Mouse (Mus musculus): ENCODE measurements around the gene Cacna2d4.
"Not testable (repeated sequence)": the region's sequence is repeated elsewhere in the genome, so short reads cannot be mapped to it uniquely, and the experiment has no call there.

The Cacna2d4 gene

DNA sequence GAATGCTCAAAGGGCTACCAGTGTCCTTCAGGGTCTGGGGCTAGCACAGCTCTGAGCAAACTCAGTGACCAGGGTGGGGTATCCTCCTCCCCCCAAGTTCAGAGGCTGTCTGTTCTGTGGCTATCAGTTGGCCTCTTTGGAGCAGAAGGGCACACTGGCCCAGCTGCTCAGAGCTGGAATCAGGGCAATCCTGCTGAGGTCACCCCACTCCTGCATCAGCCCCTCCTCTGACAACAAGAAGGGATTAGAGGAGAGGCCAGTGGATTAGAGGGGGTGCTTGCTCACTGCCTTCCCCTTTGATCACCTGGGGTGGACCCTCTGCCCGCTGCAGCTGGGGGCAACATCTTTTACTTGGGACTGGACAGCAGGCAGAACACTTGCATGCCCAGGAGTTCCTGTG, at the start of gene Cacna2d4:
Gene Cacna2d4, plus strand, starts transcription at position 286 of the 400 bp plus-strand sequence.
- ATAC-seq (ENCODE audit: low TSS enrichment), result no peak

DNA sequence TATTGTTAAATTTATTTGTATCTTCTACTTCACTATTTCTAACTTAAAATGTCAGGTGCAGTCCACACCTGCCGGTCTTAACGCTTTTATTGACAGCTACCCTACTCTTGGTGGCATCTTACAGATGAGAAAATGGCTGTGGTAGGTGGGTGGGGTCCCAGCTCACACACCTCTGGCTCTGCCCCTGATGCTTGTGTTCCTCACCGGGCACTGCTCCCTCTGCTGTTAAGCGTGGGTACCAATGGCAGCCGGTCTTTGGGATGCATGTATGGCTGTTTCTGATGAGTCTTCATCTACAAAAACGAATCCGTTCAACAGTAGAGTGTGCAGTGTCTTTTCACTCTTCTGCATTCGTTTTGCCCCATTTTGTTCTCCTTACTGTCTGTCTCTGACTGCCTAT, 49.7 kb upstream of the Cacna2d4 start:
- peak; percentile 72; the same call in 1 of the 2 replicates for ATAC-seq (ENCODE audit: low TSS enrichment)

DNA sequence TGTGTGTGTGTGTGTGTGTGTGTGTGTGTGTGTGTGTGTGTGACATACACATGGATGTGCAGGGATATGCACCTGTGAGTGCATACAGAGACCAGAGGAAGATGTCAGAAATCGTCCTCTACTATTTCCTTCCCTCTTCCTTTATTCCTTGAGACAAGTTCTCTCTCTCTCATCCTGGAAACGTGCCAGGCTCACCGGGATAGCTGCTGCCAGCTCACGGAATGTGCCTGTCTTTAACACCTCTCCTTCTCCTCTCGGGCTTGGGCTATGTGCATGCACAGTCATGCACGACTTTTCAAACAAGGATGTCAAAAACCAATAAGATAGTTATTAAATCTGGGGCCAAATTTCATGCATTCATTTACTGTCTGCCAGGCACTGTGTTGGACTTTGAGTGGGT, 48.7 kb upstream of the Cacna2d4 start:
- no peak for ATAC-seq (ENCODE audit: low TSS enrichment)

DNA sequence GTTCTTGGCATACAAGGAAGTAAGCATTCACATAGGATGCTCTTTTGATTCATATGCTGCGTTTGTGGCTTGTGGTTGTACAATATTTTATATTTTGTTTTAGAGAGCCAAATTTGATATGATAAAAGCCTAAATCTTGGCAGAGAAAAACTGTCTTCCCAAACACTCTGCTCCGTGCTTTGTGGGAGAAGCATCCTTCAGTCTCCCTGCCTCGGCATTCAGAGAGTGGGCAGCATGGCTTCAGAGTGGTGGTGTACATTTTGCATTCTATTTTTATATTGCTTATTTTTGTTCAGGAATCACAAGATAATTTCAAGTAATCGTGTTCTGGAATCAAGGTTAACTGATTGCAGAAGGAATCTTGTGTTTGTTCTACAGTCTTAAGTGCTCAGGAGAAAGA, 44.8 kb upstream of the Cacna2d4 start:
- peak; percentile 85 for ATAC-seq (ENCODE audit: low TSS enrichment)

DNA sequence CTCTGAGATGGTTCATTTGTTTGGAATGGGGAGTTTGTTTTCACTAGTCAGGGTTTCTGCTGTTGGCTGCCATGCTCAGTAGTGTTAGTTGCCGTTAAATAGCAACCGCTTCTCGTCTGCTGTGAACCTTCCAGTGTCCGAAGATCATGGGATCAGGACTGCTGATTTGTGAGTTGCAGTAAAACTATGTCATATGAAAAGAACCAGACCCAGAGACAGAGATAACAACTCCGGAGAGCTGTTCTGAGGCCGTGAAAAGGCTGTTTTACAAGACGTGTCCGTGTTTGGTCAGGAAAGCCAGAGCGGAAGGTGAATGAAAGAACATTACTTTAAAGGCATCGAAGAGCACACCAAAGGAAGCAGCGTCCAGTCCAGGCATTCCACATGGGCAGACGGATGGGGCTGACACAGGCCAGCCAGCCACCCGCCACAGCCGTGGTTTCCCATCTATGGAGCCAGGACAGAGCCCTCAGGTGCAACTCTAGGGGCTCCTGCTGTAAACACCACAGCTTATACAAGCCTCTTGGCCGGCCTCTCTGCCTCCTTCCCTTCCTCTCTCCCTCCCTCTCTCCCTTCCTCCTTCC, 42.7 kb upstream of the Cacna2d4 start:
- no peak for ATAC-seq (ENCODE audit: low TSS enrichment)

DNA sequence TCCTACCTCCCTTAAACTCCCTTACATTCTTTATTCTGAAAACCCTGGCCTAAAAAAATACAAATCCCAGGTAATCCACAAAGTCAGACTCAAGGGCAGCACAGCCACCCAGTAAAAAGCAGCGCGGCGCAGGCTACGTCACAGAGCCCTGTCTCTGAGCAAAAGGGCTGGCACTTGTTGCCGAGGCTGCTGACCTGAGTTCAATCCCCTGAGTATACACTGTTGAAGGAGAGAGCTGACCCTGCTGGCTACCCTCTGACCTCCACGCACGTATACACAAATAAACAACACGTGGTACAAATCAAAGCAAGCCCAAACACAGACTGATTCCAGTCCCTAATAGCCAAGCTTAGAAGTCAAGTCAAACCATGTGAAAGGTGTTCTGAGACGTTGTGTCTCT, 42.2 kb upstream of the Cacna2d4 start:
- no peak for ATAC-seq (ENCODE audit: low TSS enrichment)

DNA sequence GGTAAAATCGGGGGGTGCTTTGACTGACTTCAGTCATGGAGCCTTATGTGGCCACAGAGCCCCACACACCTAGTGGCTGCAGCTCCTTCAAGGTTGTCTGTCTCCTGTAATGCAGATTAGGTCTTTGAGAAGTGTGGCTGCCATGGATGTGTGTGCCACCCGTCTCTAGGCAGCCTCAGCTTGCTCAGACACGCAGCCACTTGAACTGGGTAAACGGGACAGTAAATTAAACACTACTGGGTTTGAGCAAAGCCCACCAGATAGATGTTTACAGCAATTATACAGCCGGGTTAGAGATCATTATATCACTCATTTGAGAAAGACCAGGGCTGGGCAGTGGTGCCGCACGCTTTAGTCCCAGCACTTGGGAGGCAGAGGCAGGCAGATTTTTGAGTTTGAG, 41.7 kb upstream of the Cacna2d4 start:
- ATAC-seq (ENCODE audit: low TSS enrichment), result no peak

DNA sequence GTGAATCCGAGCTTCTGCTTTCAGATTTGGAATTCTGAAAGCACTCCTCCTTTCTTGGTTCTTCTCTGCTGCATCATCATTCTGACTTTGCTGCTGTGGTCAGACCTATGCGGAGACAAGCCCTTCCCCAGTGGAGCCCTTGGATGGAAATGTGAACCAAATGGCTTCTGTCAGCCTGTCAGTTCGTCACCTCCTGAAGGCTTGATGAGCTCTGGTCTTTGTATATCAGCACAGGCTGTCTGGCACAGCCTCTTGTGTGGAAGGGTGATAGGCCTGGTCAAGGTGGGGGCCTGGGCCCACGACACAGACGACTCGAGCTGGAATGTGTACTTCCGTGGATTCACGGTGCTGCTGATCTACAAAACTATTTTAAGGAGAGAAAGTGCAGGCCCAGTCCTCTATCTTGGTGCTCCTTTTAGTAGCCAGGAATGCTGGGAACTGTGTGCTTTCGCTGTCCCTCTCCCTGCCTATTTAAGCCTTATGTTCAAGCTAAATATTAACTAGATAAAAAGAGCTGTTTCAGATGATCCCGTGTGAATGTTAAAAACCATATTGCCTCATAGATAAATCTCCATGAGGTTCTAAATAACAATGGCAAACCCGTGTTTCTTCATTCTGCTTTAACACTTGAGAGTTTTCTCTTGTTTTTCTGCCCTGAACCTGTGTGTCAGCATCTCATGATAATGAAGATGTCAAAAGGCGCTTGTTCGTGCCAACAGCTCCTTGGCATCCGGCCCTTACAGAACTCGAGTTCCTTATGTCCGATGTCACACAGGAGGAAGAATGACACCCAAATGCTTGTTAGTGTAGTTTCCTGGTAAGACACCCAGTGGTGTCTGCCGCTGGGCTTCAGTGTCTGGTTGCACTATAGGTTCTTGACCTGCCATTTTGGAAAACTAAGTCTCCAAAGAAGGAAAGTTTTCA, 39.7 kb upstream of the Cacna2d4 start, which contains the start of gene Cacna1c:
Gene Cacna1c, minus strand, starts transcription at position 37 of the 924 bp plus-strand sequence.
- no peak for ATAC-seq (ENCODE audit: low TSS enrichment)

DNA sequence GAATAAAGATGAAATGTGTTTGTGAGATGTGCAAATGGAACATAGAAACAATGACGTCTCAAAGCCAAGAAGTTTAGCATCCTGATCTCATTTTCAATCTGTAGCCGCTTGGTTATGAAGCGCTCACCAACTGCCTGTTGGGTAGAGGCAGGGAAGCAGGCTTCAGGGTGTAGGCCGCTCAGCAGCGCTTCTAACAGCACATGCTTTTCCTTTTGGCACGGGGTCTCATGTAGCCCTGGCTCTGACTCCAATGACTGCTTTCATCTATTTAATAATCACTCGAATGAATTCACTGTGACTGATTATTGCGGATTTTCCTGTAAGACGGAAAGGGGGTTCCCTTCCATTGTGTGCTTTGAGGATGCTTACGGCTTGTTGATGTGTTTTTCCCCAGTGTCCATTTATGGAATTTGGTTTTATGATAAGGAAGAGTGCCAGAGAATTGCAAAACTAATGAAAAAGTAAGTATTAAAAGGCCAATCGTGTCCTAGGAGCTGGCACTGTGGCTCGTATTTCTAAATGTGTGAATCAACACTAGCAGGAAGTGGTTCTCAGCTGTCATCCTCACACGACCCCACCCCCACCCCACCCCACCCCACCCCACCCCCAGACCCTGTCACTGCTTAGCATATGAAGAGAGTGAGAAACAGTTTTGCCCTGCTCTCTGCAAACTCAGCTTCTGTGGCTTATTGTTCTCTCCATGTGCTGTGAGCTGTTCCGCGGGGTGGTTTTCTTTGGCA, 37.6 kb upstream of the Cacna2d4 start:
- no peak for ATAC-seq (ENCODE audit: low TSS enrichment)

DNA sequence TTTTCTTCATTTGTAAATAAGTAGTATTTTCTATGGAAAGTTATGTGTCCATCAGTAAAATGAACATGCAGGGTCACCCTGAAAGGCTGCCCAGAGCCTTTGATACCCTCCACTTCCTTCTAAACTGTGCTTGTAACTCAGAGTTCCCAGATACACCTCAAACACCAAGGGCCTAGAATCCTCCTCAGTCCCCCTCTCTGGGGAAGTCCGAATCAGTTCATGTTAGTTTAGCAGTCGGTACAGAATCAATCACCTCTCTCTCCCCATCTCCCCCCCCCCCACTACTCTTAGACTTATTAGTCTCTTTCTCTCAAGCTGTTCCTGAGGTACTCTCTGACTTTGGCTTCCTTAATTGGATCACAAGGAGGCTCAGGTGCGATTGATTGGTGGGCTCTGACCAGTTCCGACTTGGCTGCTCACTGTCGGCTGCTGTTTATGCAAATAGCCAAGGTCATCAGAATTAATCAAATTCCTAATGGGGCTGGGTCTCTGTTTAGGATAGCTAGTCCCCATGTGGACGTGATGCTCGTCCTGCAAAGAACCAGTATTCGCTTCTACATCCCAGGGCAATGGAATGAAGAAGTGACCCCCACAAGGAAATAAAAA, 36.9 kb upstream of the Cacna2d4 start:
- ATAC-seq (ENCODE audit: low TSS enrichment), result no peak

DNA sequence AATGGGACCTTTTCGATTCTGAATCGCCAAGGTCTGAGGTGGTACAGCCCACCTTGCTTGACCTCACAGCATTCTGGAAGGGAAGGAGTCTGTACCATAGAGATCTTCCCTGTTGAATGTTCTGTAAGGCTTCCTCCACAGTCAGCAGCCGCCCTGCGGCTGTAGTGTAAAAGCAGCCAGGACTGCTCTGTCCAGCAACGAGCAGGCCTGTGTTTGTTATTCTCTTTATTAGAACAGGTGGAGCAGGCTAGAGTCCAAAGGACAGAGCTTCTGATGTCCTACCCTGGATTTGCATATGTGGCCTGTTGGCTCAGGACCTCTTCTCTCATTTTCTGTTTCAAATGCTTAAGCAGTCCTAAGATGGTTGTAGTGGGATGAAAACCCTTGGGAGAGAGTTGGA, 36.0 kb upstream of the Cacna2d4 start:
- no peak for ATAC-seq (ENCODE audit: low TSS enrichment)

DNA sequence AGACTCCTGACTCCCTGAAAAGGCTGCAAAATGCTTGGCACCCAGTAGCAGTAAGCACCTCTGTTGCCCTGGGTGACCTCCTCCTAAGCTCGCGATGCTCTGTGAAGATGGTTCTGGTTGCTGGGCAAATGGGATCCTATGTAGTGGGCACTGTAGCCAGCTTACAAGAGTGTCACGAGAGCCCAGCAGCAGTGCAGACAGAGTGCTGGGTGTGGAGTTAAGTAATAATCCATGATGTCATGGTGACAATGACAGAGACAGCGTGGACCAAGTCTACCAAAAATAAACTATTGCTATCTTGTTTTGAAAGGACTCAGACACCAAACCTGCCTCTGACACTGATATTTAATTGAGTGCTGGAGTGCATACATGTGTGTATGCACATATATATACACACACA, 34.8 kb upstream of the Cacna2d4 start:
- ATAC-seq (ENCODE audit: low TSS enrichment), result no peak

DNA sequence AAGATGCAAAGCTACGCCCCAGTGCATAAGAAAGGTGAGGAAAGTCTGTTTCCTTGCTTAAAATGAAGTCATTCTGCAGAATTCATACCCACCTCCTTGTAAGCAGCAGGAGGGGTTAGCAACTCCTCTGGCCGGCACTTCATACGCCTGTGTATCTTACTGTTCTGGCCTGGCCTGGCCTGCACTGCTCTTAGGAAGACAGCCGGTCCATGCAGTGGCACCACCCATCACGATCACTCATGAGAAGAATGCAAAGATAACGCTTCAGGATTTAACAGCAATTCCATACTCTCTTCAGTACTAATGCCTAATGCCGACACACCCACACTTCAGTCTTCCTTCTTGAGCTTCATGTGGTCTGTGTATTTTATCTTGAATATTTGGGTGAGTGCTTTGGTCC, 32.0 kb upstream of the Cacna2d4 start:
- no peak for ATAC-seq (ENCODE audit: low TSS enrichment)

DNA sequence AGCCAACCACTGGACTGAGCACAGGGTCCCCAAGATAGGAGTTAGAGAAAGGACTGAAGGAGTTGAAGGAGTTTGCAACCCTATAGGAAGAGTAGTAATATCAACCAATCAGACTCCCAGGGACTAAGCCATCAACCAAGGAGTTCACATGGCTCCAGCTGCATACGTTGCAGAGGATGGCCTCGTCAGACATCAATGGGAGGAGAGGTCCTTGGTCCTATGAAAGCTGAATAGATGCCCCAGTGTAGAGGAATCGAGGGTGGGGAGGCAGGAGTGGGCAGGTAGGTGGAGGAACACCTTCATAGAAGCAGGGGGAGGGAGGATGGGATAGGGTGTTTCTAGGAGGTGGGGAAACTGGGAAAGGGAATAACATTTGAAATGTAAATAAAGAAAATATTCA, 31.4 kb upstream of the Cacna2d4 start:
- no peak for ATAC-seq (ENCODE audit: low TSS enrichment)

DNA sequence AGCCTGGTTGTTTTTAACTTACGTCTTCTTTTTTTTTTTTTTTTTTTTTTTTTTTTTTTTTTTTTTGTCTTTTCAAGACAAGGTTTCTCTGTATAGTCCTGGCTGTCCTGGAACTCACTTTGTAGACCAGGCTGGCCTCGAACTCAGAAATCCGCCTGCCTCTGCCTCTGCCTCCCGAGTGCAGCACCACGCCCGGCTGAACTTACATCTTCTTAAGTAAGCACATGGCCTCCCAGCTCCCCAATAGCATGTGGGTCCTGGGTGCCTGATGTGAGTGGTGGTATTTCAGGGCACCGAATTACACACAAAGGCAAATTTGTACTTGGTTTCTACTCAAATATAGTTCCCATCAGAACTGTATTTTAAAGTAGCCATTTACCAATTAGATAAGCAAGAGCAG, 30.3 kb upstream of the Cacna2d4 start:
- not testable (repeated sequence) for ATAC-seq (ENCODE audit: low TSS enrichment)

DNA sequence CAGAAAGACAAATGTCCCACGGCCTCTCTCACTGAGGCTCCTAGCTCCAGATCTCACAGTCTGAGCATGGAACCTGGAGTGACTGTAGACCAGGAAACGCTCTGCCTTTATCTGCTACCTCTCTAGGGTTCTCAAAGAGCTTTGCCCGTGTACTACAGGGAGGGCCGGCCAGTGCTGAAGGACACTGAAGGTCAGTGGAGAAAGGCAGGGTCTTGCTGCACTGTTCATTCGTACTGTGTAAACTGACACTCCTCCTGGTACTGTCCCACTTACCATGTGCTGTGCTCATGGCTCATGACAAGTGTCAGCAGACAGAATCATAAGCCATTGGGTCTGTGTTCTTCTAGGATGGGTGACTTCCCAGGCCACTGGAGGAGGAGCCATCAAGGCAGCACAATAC, 23.0 kb upstream of the Cacna2d4 start:
- 0 out of 2 replicates have a peak, but pooled peaks have one; percentile 4 for ATAC-seq (ENCODE audit: low TSS enrichment)

DNA sequence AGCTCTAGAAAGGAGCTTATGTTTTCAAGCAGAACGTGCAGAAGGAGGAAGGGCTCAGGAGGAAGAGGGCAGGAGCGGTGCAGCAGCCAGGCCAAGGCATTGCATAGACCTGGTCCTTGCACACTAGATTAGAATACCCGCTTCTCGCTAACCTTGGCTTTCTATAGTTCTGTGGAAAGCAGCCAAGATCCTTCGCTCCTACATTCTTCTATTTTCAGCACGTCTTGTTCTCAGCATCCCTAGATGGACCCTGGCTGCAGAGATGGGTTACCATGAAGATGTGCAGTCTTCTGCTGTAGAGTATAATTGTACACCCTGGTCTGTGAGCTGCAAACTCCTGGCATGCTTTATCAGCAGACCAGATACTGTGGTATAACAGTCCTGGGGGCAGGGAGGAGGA, 22.1 kb upstream of the Cacna2d4 start:
- ATAC-seq (ENCODE audit: low TSS enrichment), result peak; percentile 60

DNA sequence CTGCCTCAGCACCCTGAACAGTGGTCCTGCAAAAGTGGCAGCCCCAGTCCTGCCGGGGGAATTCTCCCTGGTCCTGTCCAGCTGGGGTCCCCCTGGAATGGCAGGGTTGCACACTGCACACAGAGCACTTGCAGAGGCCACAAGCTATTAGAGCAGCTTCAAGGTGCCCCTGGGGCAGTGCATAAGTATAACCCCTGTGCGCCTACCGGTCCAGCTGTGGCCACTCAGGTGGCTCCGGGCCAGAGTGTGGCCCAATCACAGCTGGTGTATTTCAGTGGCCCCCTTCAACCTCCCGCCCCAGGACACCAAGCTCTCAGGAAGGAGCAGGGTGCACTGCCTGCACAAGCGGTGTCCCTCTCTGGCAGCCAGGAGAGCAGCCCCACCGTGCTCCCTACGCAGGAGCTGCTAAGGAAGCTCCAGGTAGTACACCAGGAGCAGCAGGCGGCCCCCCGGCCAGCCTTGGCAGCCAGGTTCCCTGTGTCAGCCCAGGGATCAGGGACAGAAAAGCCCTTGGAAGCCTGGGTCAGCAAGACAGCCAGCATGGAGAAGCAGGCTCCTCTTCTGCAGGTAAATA, 21.2 kb upstream of the Cacna2d4 start:
- ATAC-seq (ENCODE audit: low TSS enrichment), result no peak

DNA sequence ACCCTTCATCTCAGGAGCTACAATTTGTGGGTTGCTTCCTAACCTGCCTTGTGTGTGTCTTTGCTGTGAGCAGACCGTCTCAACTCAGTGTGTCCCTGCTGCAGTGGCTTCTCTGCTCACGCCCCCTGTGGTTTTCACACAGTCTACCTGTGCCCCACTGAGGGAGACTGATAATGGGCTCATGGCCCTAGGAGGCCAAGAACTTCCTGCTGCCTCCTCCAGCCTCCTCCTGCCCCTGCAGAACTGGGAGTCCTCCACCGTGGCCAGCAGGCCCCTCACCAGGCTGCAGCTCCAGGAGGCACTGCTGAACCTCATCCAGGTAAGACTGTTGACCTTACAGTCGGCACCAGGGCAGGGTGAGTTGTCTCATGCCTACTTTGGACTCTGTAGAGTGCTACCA, 18.7 kb upstream of the Cacna2d4 start:
- no peak for ATAC-seq (ENCODE audit: low TSS enrichment)

DNA sequence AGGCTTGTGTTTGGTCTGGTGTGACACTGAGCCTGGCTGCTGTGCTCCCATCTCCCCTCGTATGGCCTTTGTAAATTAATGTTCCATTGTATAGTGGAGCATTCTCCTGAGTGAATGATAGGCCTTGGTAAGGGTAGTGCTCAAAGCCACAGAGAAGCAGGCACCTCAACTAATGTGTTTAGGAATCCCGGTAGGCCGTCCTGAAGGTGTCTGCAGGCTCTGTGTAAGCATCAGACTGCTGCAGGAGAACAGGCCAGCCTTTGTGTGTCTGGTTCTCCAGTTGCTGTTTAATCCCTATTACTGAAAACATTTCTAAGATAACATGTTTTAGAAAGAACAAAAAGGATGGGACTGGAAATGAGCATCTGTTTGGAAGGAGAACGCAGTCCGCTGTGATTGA, 17.7 kb upstream of the Cacna2d4 start:
- no peak for ATAC-seq (ENCODE audit: low TSS enrichment)

DNA sequence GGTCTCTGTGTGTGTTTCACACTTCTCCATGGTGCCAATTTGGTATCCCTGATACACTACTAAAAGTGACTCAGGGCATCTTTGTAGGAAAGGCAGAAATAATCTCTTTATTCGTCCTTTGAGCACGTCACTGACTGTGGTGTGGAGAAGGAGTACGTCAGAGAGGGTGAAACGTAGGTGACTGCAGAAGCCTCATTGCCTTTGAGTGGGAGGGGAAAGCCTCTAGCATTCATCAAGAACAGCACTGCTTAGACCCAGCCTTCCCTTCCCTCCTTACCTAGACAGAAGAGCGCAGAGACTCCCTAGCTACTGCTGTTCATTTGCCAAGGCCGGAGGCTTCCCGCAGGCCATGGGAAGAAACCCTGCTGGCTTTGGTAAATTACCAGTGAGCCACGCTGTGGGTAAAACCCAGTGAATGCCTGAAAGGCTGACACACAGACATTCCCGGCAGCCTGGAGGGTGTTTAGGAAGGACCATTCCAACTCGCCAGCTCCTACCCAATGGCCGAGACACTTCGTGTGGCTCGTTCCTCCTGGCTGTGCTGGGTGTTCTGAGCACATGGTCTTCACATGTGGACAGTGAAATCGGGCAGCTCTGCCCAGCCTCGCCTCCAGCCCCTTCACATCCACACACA, 17.0 kb upstream of the Cacna2d4 start:
- peak; percentile 27 for ATAC-seq (ENCODE audit: low TSS enrichment)

Measured in frontal cortex, adult (tissue).